Mouse (Mus musculus) limb, embryonic 10.5 days (tissue): ENCODE measurements around the gene Nostrin. TPM values are rescaled to one million over a fixed set of nuclear protein-coding genes. Genes with fewer than 3 reads are reported as not detected.

Experiments
- DNase-seq: peaks from one replicate; pipeline ENCODE4 v3.0.0-alpha.2; 2017; ENCODE audit warnings: low spot score
- H3K27ac ChIP-seq: fragments of 300-500 bp; sonication (generic); 2 replicates; pipeline ENCODE4 v1.5.1; 2016; ENCODE audit warnings: mild to moderate bottlenecking
- H3K27me3 ChIP-seq: fragments of 300-500 bp; sonication (generic); 2 replicates; pipeline ENCODE4 v1.6.1; 2016; ENCODE audit warnings: low read depth, mild to moderate bottlenecking; ENCODE audit not compliant: poor library complexity, severe bottlenecking
- H3K36me3 ChIP-seq: fragments of 300-500 bp; sonication (generic); 2 replicates; pipeline ENCODE4 v1.6.1; 2016; ENCODE audit warnings: mild to moderate bottlenecking, moderate library complexity
- H3K4me1 ChIP-seq: fragments of 300-500 bp; sonication (generic); 2 replicates; pipeline ENCODE4 v1.6.1; 2016
- H3K4me3 ChIP-seq: fragments of 300-500 bp; sonication (generic); 2 replicates; pipeline ENCODE4 v1.5.1; 2016; ENCODE audit warnings: mild to moderate bottlenecking, moderate library complexity
- H3K9me3 ChIP-seq: fragments of 300-500 bp; sonication (generic); replicated peaks from 2 replicates; pipeline ENCODE4 v1.6.1; 2016; ENCODE audit warnings: mild to moderate bottlenecking
- WGBS: fragments of 180-500 bp; shearing (Covaris S2); methylation state at CpG from one replicate; pipeline ENCODE4 v1.1.7; 2016; 5-methylcytosine and 5-hydroxymethylcytosine counted together
- polyA plus RNA-seq: library from polyadenylated mRNA; unstranded; fragments of >200 nt; fragmentation: Nextera tagmentation; extraction: Ambion mirVana; gene quantifications from 2 replicates; pipeline ENCODE4 v1.2.1, GENCODE M21; 2016

The Nostrin gene
- polyA plus RNA-seq, 1 experiment from 2014 or later: 1.4 TPM

GRCm38 (mm10) chr2:69221868-69222416 is 86.3 kb downstream of the Nostrin start:
- WGBS: 72% methylated on average over 5 of the region's 5 CpGs
- Histone ChIP-seq H3K27me3 (no peaks in the 10 kb centered on the region), H3K27ac (no peak overlapping the region), H3K4me3 (no peak overlapping the region), H3K4me1 (no peaks in the 10 kb centered on the region), H3K36me3 (no peaks in the 10 kb centered on the region), H3K9me3 (no peaks in the 10 kb centered on the region)
- DNase-seq: no peak

- Histone ChIP-seq H3K36me3 (no peaks in the 10 kb centered on the region), H3K27me3 (no peaks in the 10 kb centered on the region), H3K4me3 (no peak overlapping the region), H3K9me3 (no peaks in the 10 kb centered on the region), H3K27ac (no peak overlapping the region), H3K4me1 (no peaks in the 10 kb centered on the region)
- 88% methylated on average over 10 of the region's 10 CpGs for WGBS
- DNase-seq: no peak
These were observed 87.2 kb downstream of the Nostrin start for GRCm38 (mm10) chr2:69222815-69223214.

- Histone ChIP-seq H3K27ac (no peak overlapping the region), H3K4me3 (no peak overlapping the region), H3K4me1 (no peaks in the 10 kb centered on the region), H3K27me3 (no peaks in the 10 kb centered on the region), H3K9me3 (no peaks in the 10 kb centered on the region), H3K36me3 (no peaks in the 10 kb centered on the region)
- WGBS: 71% methylated on average over 2 of the region's 2 CpGs
- no peak for DNase-seq
These were observed 89.1 kb downstream of the Nostrin start for GRCm38 (mm10) chr2:69224724-69225123.

GRCm38 (mm10) chr2:69226876-69227275 is 91.3 kb downstream of the Nostrin start:
- 93% methylated on average over 9 of the region's 9 CpGs for WGBS
- H3K4me3 ChIP-seq: no peak overlapping the region
- DNase-seq: no peak
- H3K27me3 ChIP-seq: no peaks in the 10 kb centered on the region
- no peaks in the 10 kb centered on the region for H3K4me1 ChIP-seq
- no peaks in the 10 kb centered on the region for H3K9me3 ChIP-seq
- H3K36me3 ChIP-seq: no peaks in the 10 kb centered on the region
- H3K27ac ChIP-seq: no peak overlapping the region

- no peaks in the 10 kb centered on the region for H3K9me3 ChIP-seq
- no peaks in the 10 kb centered on the region for H3K27me3 ChIP-seq
- 90% methylated on average over 6 of the region's 6 CpGs for WGBS
- H3K36me3 ChIP-seq: no peaks in the 10 kb centered on the region
- H3K4me3 ChIP-seq: no peak overlapping the region
- H3K4me1 ChIP-seq: no peaks in the 10 kb centered on the region
- no peak for DNase-seq
- no peak overlapping the region for H3K27ac ChIP-seq
These were observed 93.0 kb downstream of the Nostrin start for GRCm38 (mm10) chr2:69228635-69229034.

- Histone ChIP-seq H3K9me3 (no peaks in the 10 kb centered on the region), H3K27ac (no peak overlapping the region), H3K4me1 (no peaks in the 10 kb centered on the region), H3K27me3 (no peaks in the 10 kb centered on the region), H3K36me3 (no peaks in the 10 kb centered on the region), H3K4me3 (no peak overlapping the region)
- WGBS: 96% methylated on average over 2 of the region's 2 CpGs
- no peak for DNase-seq
These were observed 94.5 kb downstream of the Nostrin start for GRCm38 (mm10) chr2:69230137-69230536.

- no peak overlapping the region for H3K4me3 ChIP-seq
- no peak overlapping the region for H3K27ac ChIP-seq
These were observed 96.5 kb downstream of the Nostrin start for GRCm38 (mm10) chr2:69232101-69232500.

GRCm38 (mm10) chr2:69234976-69235678 is 99.5 kb downstream of the Nostrin start:
- WGBS: 90% methylated on average over 5 of the region's 5 CpGs
- H3K27ac ChIP-seq: no peak overlapping the region
- no peak for DNase-seq
- no peaks in the 10 kb centered on the region for H3K9me3 ChIP-seq
- no peak overlapping the region for H3K4me3 ChIP-seq
- H3K27me3 ChIP-seq: no peaks in the 10 kb centered on the region
- H3K36me3 ChIP-seq: no peaks in the 10 kb centered on the region
- no peaks in the 10 kb centered on the region for H3K4me1 ChIP-seq

More at GRCm38 (mm10) chr2:69232101-69232500, 96.5 kb downstream of the Nostrin start:
- no peak for DNase-seq
- H3K9me3 ChIP-seq: no peaks in the 10 kb centered on the region
- no peaks in the 10 kb centered on the region for H3K36me3 ChIP-seq
- no peaks in the 10 kb centered on the region for H3K27me3 ChIP-seq
- H3K4me1 ChIP-seq: no peaks in the 10 kb centered on the region

Other genes starting within 250 kb of the Nostrin start
- 173 and 207 TPM in 2 replicates for gene Spc25, start 70.4 kb downstream of the Nostrin start, polyA plus RNA-seq
- gene G6pc2, start 75.3 kb downstream of the Nostrin start, polyA plus RNA-seq: 0.25 and 0.41 TPM in 2 replicates
- not detected in 2 replicates for gene Abcb11, start 206.8 kb downstream of the Nostrin start, polyA plus RNA-seq
- gene Dhrs9, start 244.6 kb downstream of the Nostrin start, polyA plus RNA-seq: not detected in 2 replicates